Mouse (Mus musculus): ENCODE results near the gene Ttc7b. TPM values are rescaled to one million over a fixed set of nuclear protein-coding genes. Genes with fewer than 3 reads are reported as not detected.

Ttc7b gene
- total RNA-seq, 1 experiment = 19.0 TPM

- in situ Hi-C loops (cut with MboI; ENCODE audit: low sequenced_read_pairs in 2 of 2, unreplicated experiment in 2 of 2) = no loop called here
- H3K27ac ChIP-seq (ENCODE audit: insufficient read depth, low read depth, low read length, poor library complexity, severe bottlenecking) = no peak overlapping the region
- no peaks in the 10 kb centered on the region for H3K36me3 ChIP-seq (ENCODE audit: control insufficient read depth, insufficient read depth, low read length, poor library complexity, severe bottlenecking)
- peaks cover 18 to 44% of the 10 kb centered on the region in 2 experiments for H3K4me1 ChIP-seq (ENCODE audit: control insufficient read depth in 2 of 2, insufficient read depth in 2 of 2, low read length in 2 of 2, poor library complexity in 1 of 2)
- no peak for DNase-seq (ENCODE audit: low read depth, low spot score)
- H3K4me3 ChIP-seq (ENCODE audit: insufficient read depth in 1 of 2, low read depth in 1 of 2, low read length in 2 of 2, poor library complexity in 1 of 2, severe bottlenecking in 1 of 2) = no peak overlapping the region
- no peak overlapping the region for H3K9ac ChIP-seq (ENCODE audit: insufficient read depth, low read depth, low read length, poor library complexity, severe bottlenecking)
- TF ChIP-seq ZC3H11A (IDR thresholded peaks at IDR 0.05; ENCODE audit: borderline replicate concordance, low read depth, low read length) (no peak), CHD2 (IDR thresholded peaks at IDR 0.05; ENCODE audit: low read depth, low read length) (no peak), MAFK (IDR thresholded peaks at IDR 0.05; ENCODE audit: insufficient read depth, low read depth, low read length) (no peak), ZNF384 (IDR thresholded peaks at IDR 0.05; ENCODE audit: low read depth, low read length) (no peak), HCFC1 (IDR thresholded peaks at IDR 0.05; ENCODE audit: borderline replicate concordance, insufficient read depth, low read length) (no peak)
- no peaks in the 10 kb centered on the region for H3K9me3 ChIP-seq (ENCODE audit: control insufficient read depth, insufficient read depth, low read depth, low read length)
Measured at GRCm38 (mm10) chr12:100517371-100517770, 3.3 kb downstream of the Ttc7b start.

- in situ Hi-C loops (cut with MboI; ENCODE audit: low sequenced_read_pairs in 2 of 2, unreplicated experiment in 2 of 2) = no loop called here
- no peak overlapping the region for H3K9ac ChIP-seq (ENCODE audit: insufficient read depth, low read depth, low read length, poor library complexity, severe bottlenecking)
- peaks cover 17 to 40% of the 10 kb centered on the region in 2 experiments for H3K4me1 ChIP-seq (ENCODE audit: control insufficient read depth in 2 of 2, insufficient read depth in 2 of 2, low read length in 2 of 2, poor library complexity in 1 of 2)
- H3K27ac ChIP-seq (ENCODE audit: insufficient read depth, low read depth, low read length, poor library complexity, severe bottlenecking) = no peak overlapping the region
- no peaks in the 10 kb centered on the region for H3K36me3 ChIP-seq (ENCODE audit: control insufficient read depth, insufficient read depth, low read length, poor library complexity, severe bottlenecking)
- TF ChIP-seq HCFC1 (IDR thresholded peaks at IDR 0.05; ENCODE audit: borderline replicate concordance, insufficient read depth, low read length) = no peak
- TF ChIP-seq ZC3H11A (IDR thresholded peaks at IDR 0.05; ENCODE audit: borderline replicate concordance, low read depth, low read length) = no peak
- TF ChIP-seq MAFK (IDR thresholded peaks at IDR 0.05; ENCODE audit: insufficient read depth, low read depth, low read length) = no peak
- TF ChIP-seq ZNF384 (IDR thresholded peaks at IDR 0.05; ENCODE audit: low read depth, low read length) = no peak
- TF ChIP-seq CHD2 (IDR thresholded peaks at IDR 0.05; ENCODE audit: low read depth, low read length) = no peak
- H3K4me3 ChIP-seq (ENCODE audit: insufficient read depth in 1 of 2, low read depth in 1 of 2, low read length in 2 of 2, poor library complexity in 1 of 2, severe bottlenecking in 1 of 2) = no peak overlapping the region
- no peak for DNase-seq (ENCODE audit: low read depth, low spot score)
- no peaks in the 10 kb centered on the region for H3K9me3 ChIP-seq (ENCODE audit: control insufficient read depth, insufficient read depth, low read depth, low read length)
Measured at GRCm38 (mm10) chr12:100516161-100516838, 4.3 kb downstream of the Ttc7b start.

- Histone ChIP-seq H3K4me1 (ENCODE audit: control insufficient read depth in 2 of 2, insufficient read depth in 2 of 2, low read length in 2 of 2, poor library complexity in 1 of 2) (peaks cover 16 to 40% of the 10 kb centered on the region in 2 experiments), H3K36me3 (ENCODE audit: control insufficient read depth, insufficient read depth, low read length, poor library complexity, severe bottlenecking) (no peaks in the 10 kb centered on the region), H3K4me3 (ENCODE audit: insufficient read depth in 1 of 2, low read depth in 1 of 2, low read length in 2 of 2, poor library complexity in 1 of 2, severe bottlenecking in 1 of 2) (no peak overlapping the region), H3K9ac (ENCODE audit: insufficient read depth, low read depth, low read length, poor library complexity, severe bottlenecking) (no peak overlapping the region), H3K9me3 (ENCODE audit: control insufficient read depth, insufficient read depth, low read depth, low read length) (no peaks in the 10 kb centered on the region), H3K27ac (ENCODE audit: insufficient read depth, low read depth, low read length, poor library complexity, severe bottlenecking) (no peak overlapping the region)
- in situ Hi-C loops (cut with MboI; ENCODE audit: low sequenced_read_pairs in 2 of 2, unreplicated experiment in 2 of 2) = no loop called here
- no peak for DNase-seq (ENCODE audit: low read depth, low spot score)
- TF ChIP-seq HCFC1 (IDR thresholded peaks at IDR 0.05; ENCODE audit: borderline replicate concordance, insufficient read depth, low read length) (no peak), MAFK (IDR thresholded peaks at IDR 0.05; ENCODE audit: insufficient read depth, low read depth, low read length) (no peak), ZC3H11A (IDR thresholded peaks at IDR 0.05; ENCODE audit: borderline replicate concordance, low read depth, low read length) (no peak), ZNF384 (IDR thresholded peaks at IDR 0.05; ENCODE audit: low read depth, low read length) (no peak), CHD2 (IDR thresholded peaks at IDR 0.05; ENCODE audit: low read depth, low read length) (no peak)
Measured at GRCm38 (mm10) chr12:100515493-100515892, 5.1 kb downstream of the Ttc7b start.

- Histone ChIP-seq H3K27ac (ENCODE audit: insufficient read depth, low read depth, low read length, poor library complexity, severe bottlenecking) (no peak overlapping the region), H3K4me3 (ENCODE audit: insufficient read depth in 1 of 2, low read depth in 1 of 2, low read length in 2 of 2, poor library complexity in 1 of 2, severe bottlenecking in 1 of 2) (no peak overlapping the region), H3K9me3 (ENCODE audit: control insufficient read depth, insufficient read depth, low read depth, low read length) (no peaks in the 10 kb centered on the region), H3K9ac (ENCODE audit: insufficient read depth, low read depth, low read length, poor library complexity, severe bottlenecking) (no peak overlapping the region), H3K4me1 (ENCODE audit: control insufficient read depth in 2 of 2, insufficient read depth in 2 of 2, low read length in 2 of 2, poor library complexity in 1 of 2) (peaks cover 16 to 44% of the 10 kb centered on the region in 2 experiments), H3K36me3 (ENCODE audit: control insufficient read depth, insufficient read depth, low read length, poor library complexity, severe bottlenecking) (no peaks in the 10 kb centered on the region)
- TF ChIP-seq MAFK (IDR thresholded peaks at IDR 0.05; ENCODE audit: insufficient read depth, low read depth, low read length) = no peak
- TF ChIP-seq ZNF384 (IDR thresholded peaks at IDR 0.05; ENCODE audit: low read depth, low read length) = no peak
- TF ChIP-seq HCFC1 (IDR thresholded peaks at IDR 0.05; ENCODE audit: borderline replicate concordance, insufficient read depth, low read length) = no peak
- no peak for TF ChIP-seq ZC3H11A (IDR thresholded peaks at IDR 0.05; ENCODE audit: borderline replicate concordance, low read depth, low read length)
- TF ChIP-seq CHD2 (IDR thresholded peaks at IDR 0.05; ENCODE audit: low read depth, low read length) = no peak
- no peak for DNase-seq (ENCODE audit: low read depth, low spot score)
- in situ Hi-C loops (cut with MboI; ENCODE audit: low sequenced_read_pairs in 2 of 2, unreplicated experiment in 2 of 2) = no loop called here
Measured at GRCm38 (mm10) chr12:100514611-100515010, 6.0 kb downstream of the Ttc7b start.
